Mouse (Mus musculus) liver, postnatal 0 days (tissue): ENCODE measurements around the gene Zbtb5.

ENCODE experiments used
- CTCF ChIP-seq: sonication (generic); IDR thresholded peaks from 2 replicates; pipeline ENCODE4 v1.5.1; 2016; ENCODE audit warnings: antibody characterized with exemption, low read depth
- EP300 ChIP-seq: IDR thresholded peaks from 2 replicates; pipeline ENCODE4 v1.6.1; 2016; ENCODE audit warnings: antibody characterized with exemption, low read depth, mild to moderate bottlenecking

- TF ChIP-seq CTCF (peak; percentile 100), EP300 (no peak)
Measured at GRCm38 (mm10) chr4:44973450-44973849, 38.8 kb downstream of the Zbtb5 start.
